ENCODE assay signal across 9 mouse cellular contexts in the genomic region with DNA sequence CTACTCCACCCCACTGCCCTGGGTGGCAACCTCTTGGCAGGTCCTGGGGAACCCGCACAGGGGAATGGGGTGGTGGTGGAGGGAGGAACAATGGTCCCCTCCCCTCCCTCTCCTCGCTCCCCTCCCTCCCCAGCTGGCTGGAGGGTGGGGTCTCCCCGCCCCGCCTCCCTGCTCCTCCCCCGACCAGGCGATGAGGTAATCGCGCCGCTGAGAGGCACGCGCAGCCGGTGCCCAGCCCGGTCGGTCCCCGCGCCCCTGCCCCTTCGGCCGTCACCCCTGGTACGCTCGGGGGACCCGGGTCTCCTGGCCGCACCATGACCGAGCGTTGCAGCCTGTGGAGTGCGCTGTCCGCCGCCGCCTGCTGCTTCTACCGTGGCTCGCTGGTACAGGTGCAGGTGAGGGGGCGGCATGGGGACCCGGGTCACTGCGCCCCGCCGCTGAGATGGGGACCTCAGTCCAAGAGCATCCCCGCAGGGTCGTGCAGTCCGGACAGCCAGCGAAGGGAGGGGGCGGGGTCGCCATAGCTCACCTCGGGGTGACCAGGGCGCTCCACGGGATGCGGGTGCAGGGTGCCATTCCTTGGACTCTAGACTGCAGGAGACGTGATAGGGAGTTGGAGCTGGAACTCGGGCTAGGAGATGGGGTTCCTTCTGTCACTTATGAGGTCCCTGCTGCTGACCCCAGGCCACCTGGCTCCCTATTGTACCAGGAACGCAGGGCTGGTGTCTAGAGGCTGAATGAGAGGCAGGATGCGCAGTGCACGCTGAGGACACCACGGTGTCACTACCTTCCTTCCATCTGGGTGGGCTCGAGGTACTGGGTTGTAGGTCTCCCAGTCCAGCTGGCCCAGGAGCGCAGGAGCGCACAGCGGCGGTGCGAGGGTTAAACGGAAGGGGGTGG. TPM values are rescaled to one million over a fixed set of nuclear protein-coding genes. Genes with fewer than 3 reads are reported as not detected.
DNase-seq lines count a peak whose midpoint lies in the region; ATAC-seq lines count a peak whose summit lies in the region.
"Had no signal": no experiment of that assay in that cellular context is flagged by ENCODE, and none has a peak within 500 bp of the region (broad histone marks: within the 10 kb centered on the region; RNA-seq: fewer than 3 reads in every experiment).

No protein-coding gene starts in this region.

- no peaks in the 10 kb centered on the region for H3K9me3 ChIP-seq in heart, embryonic 16.5 days (replicated peaks; ENCODE audit: control insufficient read depth, low read length)
- H3K9me3 ChIP-seq in stomach, embryonic 14.5 days (ENCODE audit: control insufficient read depth, low read depth, low read length), result no peaks in the 10 kb centered on the region

- peak; percentile 56 for ATAC-seq in heart, embryonic 16.5 days (replicated peaks; ENCODE audit: extremely low read depth, insufficient read depth, low FRiP score)
- peak; percentile 70 for ATAC-seq in stomach, embryonic 14.5 days (ENCODE audit: insufficient number of reproducible peaks, insufficient read depth, low FRiP score, low read depth)
- ATAC-seq in inflammation-experienced regulatory T-cells, adult 6 months, result no peak

- DNase-seq in left cerebral cortex, adult 18-20 months (ENCODE audit: low spot score in 2 of 2), result peak; percentile 67 to 72
- DNase-seq in left cerebral cortex, adult 11 months (ENCODE audit: low spot score), result no peak
- peak; percentile 69 for DNase-seq in embryo, embryonic 10.5 days (ENCODE audit: low spot score)
- peak; percentile 68 to 77 for DNase-seq in left cerebral cortex, postnatal 36 days (ENCODE audit: low spot score in 2 of 2)
- DNase-seq in lung, postnatal 4 days, result peak; percentile 72 to 74

- peaks cover 28% of the 10 kb centered on the region for H3K27me3 ChIP-seq in heart, embryonic 16.5 days (ENCODE audit: control insufficient read depth, insufficient read depth, low read length)
- H3K27me3 ChIP-seq in stomach, embryonic 14.5 days (ENCODE audit: control insufficient read depth, insufficient read depth, low read length), result 0 out of 2 replicates have a peak, but pooled peaks cover 14% of the 10 kb centered on the region

- H3K36me3 ChIP-seq in heart, embryonic 16.5 days (ENCODE audit: control insufficient read depth, insufficient read depth), result no peaks in the 10 kb centered on the region
- H3K36me3 ChIP-seq in stomach, embryonic 14.5 days (ENCODE audit: control insufficient read depth, insufficient read depth, low read length), result peaks cover 9% of the 10 kb centered on the region

- peak overlapping the region; percentile 75 for H3K4me2 ChIP-seq in heart, embryonic 16.5 days (ENCODE audit: low read depth, low read length)
- peak overlapping the region; percentile 93 for H3K4me2 ChIP-seq in stomach, embryonic 14.5 days (replicated peaks; ENCODE audit: low read depth, low read length)

- H3K9ac ChIP-seq in heart, embryonic 16.5 days (ENCODE audit: low read length), result peak overlapping the region; percentile 65
- peak overlapping the region; percentile 28; the same call in 1 of the 2 replicates for H3K9ac ChIP-seq in stomach, embryonic 14.5 days (replicated peaks; ENCODE audit: low read depth, low read length)

- no peak overlapping the region for H3K27ac ChIP-seq in heart, embryonic 16.5 days (ENCODE audit: low read length)
- H3K27ac ChIP-seq in stomach, embryonic 14.5 days (ENCODE audit: low read length), result no peak overlapping the region

- intact Hi-C loops in left cerebral cortex, postnatal 36 days (cut with DNase I), result loop anchor here (1.0 kb wide), 1 partner anchor 28 kb away; a partner anchor contains a TSS

- H3K4me1 ChIP-seq in heart, embryonic 16.5 days (ENCODE audit: control insufficient read depth, insufficient read depth, low read length), result peaks cover 11% of the 10 kb centered on the region
- peaks cover 13% of the 10 kb centered on the region for H3K4me1 ChIP-seq in stomach, embryonic 14.5 days (ENCODE audit: control insufficient read depth, insufficient read depth, low read length)

- 11% methylated on average over 44 of the region's 58 CpGs for WGBS in heart, embryonic 16.5 days
- whole genome bisulfite sequencing in stomach, embryonic 14.5 days, result 6% methylated on average over 57 of the region's 58 CpGs

- H3K4me3 ChIP-seq in heart, embryonic 16.5 days (ENCODE audit: low read length), result peak overlapping the region; percentile 53
- peak overlapping the region; percentile 39 for H3K4me3 ChIP-seq in stomach, embryonic 14.5 days (ENCODE audit: low read depth, low read length)

RNA-seq across cellular contexts. Expression of a gene that starts 0.7 kb away (rescaled TPM):
- total RNA-seq in left cerebral cortex, adult 18-20 months (2021), result 1 to 10 TPM; 2.2 to 2.8 TPM
- 0.17 and 0.26 TPM in 2 replicates for polyA plus RNA-seq in heart, embryonic 16.5 days (2015; fragmentation: Nextera tagmentation; extraction: Ambion mirVana)
- total RNA-seq in left cerebral cortex, postnatal 36 days (2021), result 1 to 10 TPM; 2.5 to 3.2 TPM
- 0.67 and 0.77 TPM in 2 replicates for polyA plus RNA-seq in stomach, embryonic 14.5 days (2014; fragmentation: Nextera tagmentation; extraction: Ambion mirVana)
- 1 to 10 TPM in 2 of 3 experiments, not detected in 1; 1.2 to 1.3 TPM for polyA plus RNA-seq in inflammation-experienced regulatory T-cells, adult 6 months (2017; shearing (Covaris generic))
- total RNA-seq: hematopoietic stem cell, adult 5-6 weeks had no signal

RNA-seq across cellular contexts. Expression of a gene that starts 15.5 kb away (rescaled TPM):
- 10 to 100 TPM; 28.7 to 34.3 TPM for total RNA-seq in left cerebral cortex, adult 18-20 months (2021)
- 38.1 and 38.9 TPM in 2 replicates for polyA plus RNA-seq in heart, embryonic 16.5 days (2015; fragmentation: Nextera tagmentation; extraction: Ambion mirVana)
- 10 to 100 TPM; 27.8 to 29.9 TPM for total RNA-seq in left cerebral cortex, postnatal 36 days (2021)
- polyA plus RNA-seq in stomach, embryonic 14.5 days (2014; fragmentation: Nextera tagmentation; extraction: Ambion mirVana), result 71.3 and 75.7 TPM in 2 replicates
- 10 to 100 TPM; 56.4 to 69.0 (median 67.4) TPM for polyA plus RNA-seq in inflammation-experienced regulatory T-cells, adult 6 months (2017; shearing (Covaris generic))

RNA-seq across cellular contexts. Expression of a gene that starts 20.7 kb away (rescaled TPM):
- 10 to 100 TPM; 27.9 to 35.5 TPM for total RNA-seq in left cerebral cortex, adult 18-20 months (2021)
- polyA plus RNA-seq in heart, embryonic 16.5 days (2015; fragmentation: Nextera tagmentation; extraction: Ambion mirVana), result 32.4 and 33.6 TPM in 2 replicates
- total RNA-seq in left cerebral cortex, postnatal 36 days (2021), result 10 to 100 TPM; 33.3 to 45.8 TPM
- 28.2 and 28.4 TPM in 2 replicates for polyA plus RNA-seq in stomach, embryonic 14.5 days (2014; fragmentation: Nextera tagmentation; extraction: Ambion mirVana)
- polyA plus RNA-seq in inflammation-experienced regulatory T-cells, adult 6 months (2017; shearing (Covaris generic)), result 10 to 100 TPM; 56.2 to 83.0 (median 61.4) TPM

RNA-seq across cellular contexts. Expression of a gene that starts 28.6 kb away (rescaled TPM):
- 100 to 1,000 TPM; 128 to 133 TPM for total RNA-seq in left cerebral cortex, adult 18-20 months (2021)
- polyA plus RNA-seq in heart, embryonic 16.5 days (2015; fragmentation: Nextera tagmentation; extraction: Ambion mirVana), result 57.1 and 59.8 TPM in 2 replicates
- 100 to 1,000 TPM; 105 to 117 TPM for total RNA-seq in left cerebral cortex, postnatal 36 days (2021)
- polyA plus RNA-seq in stomach, embryonic 14.5 days (2014; fragmentation: Nextera tagmentation; extraction: Ambion mirVana), result 78.6 and 80.8 TPM in 2 replicates
- polyA plus RNA-seq in inflammation-experienced regulatory T-cells, adult 6 months (2017; shearing (Covaris generic)), result 10 to 100 TPM; 21.2 to 31.2 (median 30.4) TPM

RNA-seq across cellular contexts. Expression of a gene that starts 33.9 kb away (rescaled TPM):
- total RNA-seq in left cerebral cortex, adult 18-20 months (2021), result 1 to 10 TPM in 1 of 2 experiments, under 1 TPM in 1; 0.88 to 1.0 TPM
- 0.34 and 0.43 TPM in 2 replicates for polyA plus RNA-seq in heart, embryonic 16.5 days (2015; fragmentation: Nextera tagmentation; extraction: Ambion mirVana)
- under 1 TPM; 0.41 to 0.72 TPM for total RNA-seq in left cerebral cortex, postnatal 36 days (2021)
- polyA plus RNA-seq in stomach, embryonic 14.5 days (2014; fragmentation: Nextera tagmentation; extraction: Ambion mirVana), result 0.13 and 0.64 TPM in 2 replicates
- 1 to 10 TPM in 1 of 3 experiments, under 1 TPM in 2; 0.55 to 1.8 (median 0.95) TPM for polyA plus RNA-seq in inflammation-experienced regulatory T-cells, adult 6 months (2017; shearing (Covaris generic))
- total RNA-seq: hematopoietic stem cell, adult 5-6 weeks had no signal
